Mouse (Mus musculus) right cerebral cortex, adult 18-20 months (tissue): Measurements from ENCODE around the gene Trpm4.
"Not testable (repeated sequence)": the region's sequence is repeated elsewhere in the genome, so short reads cannot be mapped to it uniquely, and the experiment has no call there.

Experiments used
- DNase-seq: peaks from one replicate; pipeline ENCODE4 v3.0.0; 2022; ENCODE audit warnings: mixed read lengths

The Trpm4 gene

DNA sequence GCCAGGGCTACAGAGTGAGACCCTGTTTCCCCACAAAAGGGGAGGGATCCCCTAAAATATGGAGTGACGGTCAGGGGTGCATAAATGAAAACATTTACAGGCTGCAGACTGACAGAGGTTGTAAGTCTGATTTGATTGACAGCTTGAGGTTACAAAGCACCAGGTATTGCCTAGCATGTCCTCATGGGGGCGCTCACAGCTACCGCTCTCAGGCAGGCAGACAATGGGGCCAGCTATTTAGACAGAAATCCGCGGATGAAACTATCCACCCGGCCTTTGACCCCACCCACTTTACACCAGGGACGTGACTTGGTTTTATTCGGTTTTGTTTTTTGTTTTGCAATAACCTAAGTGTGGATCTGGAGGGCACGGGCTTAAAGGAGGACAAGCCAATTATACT is 24.1 kb downstream of the Trpm4 start:
- DNase-seq, result peak; percentile 38

DNA sequence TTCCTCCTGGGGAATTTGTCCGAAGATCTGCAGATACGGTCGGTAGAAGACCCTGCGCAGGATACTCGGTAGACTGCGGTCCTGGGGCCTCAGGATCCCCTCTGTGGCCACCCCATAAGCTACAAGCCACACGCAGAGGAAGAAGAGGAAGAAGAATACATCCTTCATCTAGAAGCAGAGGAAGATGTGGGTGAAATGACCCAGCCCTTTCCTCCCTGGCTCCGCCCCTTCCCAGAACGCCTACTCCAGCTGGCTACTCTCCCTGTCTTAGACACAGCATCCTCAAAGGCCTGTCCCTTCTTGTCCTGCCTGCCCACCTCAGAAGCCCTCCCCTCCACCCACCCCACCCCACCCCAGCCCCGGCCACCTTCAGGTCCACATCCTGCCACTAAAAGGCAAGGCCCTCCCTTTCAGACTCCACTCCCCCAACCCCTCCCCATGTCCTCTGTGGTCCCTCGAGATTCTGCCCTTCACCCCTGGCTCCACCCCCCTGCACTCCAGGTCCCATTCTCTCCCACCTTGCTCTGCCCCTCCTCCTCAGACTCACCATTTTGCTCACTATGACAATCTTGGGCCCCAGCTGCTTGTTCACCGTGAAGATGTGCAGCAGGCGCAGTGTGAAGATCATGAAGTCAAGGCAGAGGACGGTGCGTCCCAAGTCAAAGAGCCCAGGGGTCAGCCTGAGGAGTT is 24.9 kb downstream of the Trpm4 start:
- DNase-seq, result no peak

DNA sequence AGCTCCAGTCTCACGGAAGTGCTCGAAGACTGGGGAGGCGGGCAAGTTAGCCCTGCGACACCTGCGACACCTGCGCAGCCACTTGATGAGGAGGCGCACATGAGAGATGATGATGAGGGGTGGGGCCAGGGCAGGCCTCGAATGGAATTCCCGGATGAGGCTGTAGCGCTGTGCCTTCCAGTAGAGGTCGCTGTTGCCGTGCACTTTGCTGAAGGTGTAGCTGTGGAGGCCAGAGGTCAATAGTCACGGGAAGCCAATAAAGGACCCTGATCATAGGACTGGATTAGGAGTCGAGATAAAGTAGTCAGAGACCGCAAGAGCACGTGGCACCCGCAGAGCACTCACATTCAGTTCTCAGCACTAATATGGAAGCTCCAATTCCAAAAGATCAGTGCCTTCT is 28.3 kb downstream of the Trpm4 start:
- peak; percentile 66 for DNase-seq

DNA sequence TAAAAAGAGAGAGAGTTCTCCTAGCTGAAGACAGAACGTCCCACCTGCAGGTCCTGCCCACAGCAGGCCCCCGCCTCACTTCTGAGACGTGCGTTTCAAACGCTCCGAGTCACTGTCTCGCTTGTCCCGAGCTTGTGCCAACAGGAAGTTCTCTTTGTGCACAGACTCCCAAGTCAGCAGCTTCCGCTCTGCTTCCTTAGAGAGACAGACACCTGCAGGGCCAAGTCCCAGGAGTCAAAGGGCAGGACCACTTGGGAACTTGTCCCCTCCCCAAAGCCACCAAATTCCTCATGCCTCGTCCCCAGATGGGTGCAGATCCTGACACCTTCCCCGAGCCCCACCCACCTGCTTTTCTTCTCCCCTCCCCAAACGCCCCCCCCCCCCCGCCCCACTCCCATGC is 28.7 kb downstream of the Trpm4 start:
- DNase-seq, result no peak

DNA sequence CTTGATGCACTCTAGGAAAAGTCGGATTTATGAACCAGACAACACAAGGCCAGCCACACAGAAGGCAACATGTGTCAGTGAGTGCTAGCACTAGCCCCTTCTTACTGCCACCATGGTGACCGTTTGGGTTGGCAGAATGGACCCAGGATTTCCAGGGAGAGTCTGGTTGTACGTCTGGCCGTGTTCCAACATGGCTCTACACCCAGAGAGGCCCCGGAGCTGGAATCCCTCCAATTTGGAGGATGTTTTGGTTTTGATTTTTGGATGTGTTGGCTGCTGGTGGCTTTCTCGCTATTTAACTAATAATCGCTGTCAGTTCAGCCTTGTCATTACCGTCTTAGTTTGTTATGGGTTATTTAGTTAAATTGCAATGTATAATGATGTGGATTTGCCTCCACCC is 31.0 kb downstream of the Trpm4 start:
- DNase-seq, result no peak

DNA sequence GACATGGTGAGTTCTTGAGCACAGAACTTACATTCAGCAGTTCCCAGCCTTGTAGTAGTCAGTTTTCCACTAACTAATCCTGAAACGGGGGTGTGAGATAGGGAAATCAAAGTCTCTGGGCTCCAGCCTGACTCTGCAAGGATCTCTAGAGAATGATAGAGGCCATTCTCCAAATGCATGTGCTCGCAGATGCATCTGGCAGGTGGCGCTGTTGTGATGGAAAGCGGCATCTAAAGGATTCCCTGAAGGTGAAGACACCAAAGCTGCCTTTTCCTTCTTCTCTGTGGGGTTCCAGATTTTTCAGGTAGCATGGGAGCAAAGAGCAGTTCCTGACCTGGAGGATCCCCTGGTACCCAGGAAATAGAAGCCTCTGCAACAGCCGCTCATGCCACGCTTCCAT is 33.3 kb downstream of the Trpm4 start:
- DNase-seq, result peak; percentile 79

DNA sequence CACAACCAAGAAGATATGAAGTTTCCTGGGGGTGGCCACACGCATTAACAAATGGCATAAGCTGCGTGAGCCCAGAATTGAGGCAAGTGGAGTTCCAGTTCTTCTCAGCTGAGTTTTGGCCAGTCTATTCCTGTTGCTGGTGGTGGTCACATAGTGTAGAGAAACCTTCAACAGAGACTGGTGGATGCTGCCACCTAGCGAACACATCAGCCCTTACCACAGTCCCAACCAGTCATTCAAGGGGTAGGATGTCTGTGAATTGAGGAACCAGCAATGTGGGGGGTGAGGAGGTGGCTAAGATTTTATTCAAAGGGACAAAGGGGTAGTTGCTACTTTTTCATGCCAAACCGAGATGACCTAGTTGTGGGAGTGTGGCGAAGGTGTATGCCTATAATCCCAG is 33.8 kb downstream of the Trpm4 start:
- DNase-seq, result peak; percentile 73

DNA sequence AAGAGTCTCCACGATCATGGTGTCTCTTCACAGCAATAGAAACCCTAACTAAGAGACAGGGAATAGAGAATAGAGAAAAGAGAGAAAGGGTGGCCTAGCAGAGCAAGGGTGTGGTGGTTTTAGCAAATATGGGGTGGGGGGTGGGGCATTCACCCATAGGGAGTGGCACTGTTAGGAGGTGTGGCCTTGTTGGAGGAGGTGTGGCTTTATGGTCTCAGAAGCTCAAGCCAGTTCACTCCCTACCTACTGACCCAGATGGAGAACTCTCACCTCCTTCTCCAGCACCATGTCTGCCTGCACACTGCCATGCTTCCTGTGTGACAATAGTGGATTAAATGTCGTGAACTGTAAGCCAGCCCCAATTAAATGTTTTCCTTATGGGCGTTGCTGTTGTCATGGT is 36.0 kb downstream of the Trpm4 start:
- DNase-seq, result no peak

DNA sequence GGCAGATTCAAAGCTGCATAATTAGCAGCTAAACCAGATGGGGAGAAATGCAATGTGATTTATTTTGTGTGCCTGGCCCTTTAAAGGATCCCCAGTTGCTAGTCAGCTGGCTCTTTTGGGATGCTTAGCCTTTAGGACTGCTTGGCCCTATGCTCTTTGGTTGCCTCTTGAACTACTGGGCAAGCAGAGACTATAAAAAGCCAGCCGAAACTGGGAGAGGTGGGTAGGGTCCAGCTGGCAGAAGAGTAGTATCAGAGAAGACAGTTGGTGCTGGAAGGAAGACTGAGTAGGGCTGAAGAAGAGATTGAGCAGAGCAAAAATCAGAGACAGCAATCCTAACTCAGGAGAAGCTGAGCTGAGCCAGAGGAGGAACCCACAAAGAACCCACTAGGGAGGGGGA is 37.0 kb downstream of the Trpm4 start:
- no peak for DNase-seq

DNA sequence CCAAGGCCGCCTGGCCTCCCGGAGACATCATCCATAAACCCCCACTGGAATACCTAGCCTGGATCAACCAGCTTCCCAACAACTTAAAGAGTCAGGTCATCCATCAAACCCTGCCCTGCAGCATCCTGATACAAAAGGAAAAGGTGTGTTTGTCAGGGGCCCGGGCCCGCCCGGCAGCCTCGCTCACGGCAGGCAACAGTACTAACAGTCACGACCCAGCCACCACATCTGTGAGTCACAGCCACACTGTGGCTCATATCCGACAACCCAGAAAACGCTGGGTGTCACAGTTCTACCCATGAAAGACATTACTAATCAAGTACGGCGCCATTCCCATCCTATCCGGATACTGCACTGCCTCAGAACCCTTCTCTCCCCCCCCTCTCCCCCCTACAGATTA is 47.1 kb downstream of the Trpm4 start:
- DNase-seq, result no peak

DNA sequence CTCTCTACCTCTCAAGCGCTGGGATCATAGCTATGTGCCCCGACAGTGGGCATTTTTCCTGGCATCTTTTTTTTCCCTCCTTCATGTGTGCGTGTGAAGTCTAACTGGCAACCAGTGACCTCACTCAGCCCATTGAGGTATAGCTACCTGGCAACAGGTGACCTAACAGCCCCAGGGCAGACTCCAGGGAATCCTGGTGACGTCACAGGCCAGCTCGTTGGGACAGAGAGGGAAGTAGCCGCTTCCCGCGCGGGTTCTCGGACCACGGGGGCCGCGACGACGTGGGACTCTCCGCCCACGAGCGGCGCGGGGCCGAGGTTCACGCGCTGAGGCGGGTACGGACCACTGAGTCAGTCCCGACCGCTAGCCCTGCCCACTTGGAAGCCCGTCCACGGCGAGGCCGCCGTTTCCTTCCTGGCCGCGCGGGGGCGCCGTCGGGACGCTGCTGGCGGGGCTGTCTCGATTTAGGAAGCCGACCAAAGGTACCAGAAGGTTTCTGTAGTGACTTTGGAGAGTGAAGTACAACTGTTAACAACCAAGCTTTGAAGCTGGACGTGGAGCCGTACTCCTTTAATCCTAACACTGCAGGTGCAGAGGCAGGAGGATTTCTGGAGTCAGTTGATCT is 56.3 kb downstream of the Trpm4 start, which contains the start of gene Slc6a21:
TSS of gene Slc6a21 (plus strand) at position 378 of the 625 bp plus-strand sequence.
- DNase-seq, result peak; percentile 70

DNA sequence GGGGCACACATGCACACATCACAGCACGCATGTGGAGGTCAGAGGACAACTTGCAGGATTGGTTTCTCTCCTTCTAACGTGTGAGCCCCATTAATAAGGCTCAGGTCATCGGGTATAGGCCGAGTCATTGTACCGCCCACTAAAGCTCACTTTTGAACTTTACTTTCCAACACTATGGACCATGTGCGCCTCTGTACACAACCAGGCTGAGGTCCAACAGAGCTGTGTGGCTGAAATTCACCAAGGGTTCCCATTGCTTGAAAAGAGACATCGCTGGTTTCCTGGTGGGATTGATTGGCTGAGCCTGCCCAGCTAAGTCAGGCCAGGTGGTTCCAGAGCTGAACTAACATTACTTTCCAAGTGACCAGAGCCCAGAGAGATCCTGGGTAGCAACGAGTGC is 59.9 kb downstream of the Trpm4 start:
- no peak for DNase-seq

DNA sequence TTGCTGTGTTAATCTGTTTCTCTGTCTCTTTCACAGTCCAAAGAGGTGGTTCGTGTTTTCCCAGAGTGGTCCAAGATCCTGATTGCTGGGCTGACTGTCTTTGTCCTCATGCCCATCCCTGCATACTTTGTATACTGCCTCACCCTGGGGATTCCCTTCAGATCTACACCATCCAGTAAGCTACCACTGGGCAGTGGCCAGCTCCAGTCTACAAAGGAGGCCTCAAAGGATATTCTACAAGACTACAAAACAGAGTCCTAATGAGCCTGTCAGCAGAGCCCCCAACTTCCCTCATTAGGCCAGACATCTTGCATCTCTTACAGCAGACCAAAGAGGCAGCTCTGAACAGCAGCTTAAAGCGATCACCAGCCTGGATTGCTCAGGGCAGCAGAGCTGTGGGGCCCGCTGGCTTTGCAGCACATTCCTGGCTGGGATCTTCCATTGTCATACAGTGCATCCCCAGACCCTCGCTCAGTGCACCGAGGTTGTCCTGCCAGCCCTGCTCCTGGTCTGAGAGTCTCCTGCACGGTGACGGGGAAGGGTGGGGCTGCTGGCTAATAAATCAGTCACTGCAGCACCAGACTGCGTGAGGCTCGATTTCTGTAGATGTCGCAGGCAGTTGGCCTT is 60.7 kb downstream of the Trpm4 start:
- no peak for DNase-seq

DNA sequence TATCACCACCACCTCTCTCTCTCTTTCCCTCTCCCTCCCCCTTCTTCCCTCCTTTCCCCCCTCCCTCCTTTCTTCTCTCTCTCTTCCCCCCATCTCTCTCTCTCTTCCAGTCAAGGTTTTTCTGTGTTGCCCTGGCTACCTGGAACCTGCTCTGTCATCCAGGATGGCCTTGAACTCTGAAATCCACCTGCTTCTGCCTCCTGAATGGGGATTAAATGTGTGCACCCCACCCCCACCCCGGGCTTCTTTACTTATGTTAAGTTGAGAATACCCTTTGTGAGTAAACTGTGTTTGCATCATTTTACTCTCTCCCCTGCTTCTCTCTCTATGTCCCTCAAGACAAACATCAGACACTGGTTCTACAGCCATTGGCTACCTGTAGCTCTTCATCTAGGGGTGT is 68.1 kb downstream of the Trpm4 start:
- no peak for DNase-seq

DNA sequence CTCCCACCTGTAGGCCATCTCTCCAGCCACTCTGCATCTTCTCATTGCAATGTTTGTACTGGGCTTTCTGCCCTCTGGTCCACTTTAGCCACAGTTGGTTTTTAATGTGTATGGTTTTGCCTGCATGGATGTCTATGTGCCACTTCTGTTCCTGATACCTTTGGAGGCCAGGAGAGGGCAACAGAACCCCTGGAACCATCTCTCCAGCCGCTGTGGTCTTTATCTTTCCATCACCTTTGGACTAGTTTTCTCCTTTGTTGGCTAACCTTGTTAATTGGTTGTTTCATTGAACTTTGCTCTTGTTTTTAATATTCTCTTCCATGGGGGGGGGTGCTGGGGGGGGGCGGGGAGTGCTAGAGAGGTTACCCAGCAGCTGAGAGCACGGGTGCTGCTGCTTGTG is 69.2 kb downstream of the Trpm4 start:
- DNase-seq, result no peak

DNA sequence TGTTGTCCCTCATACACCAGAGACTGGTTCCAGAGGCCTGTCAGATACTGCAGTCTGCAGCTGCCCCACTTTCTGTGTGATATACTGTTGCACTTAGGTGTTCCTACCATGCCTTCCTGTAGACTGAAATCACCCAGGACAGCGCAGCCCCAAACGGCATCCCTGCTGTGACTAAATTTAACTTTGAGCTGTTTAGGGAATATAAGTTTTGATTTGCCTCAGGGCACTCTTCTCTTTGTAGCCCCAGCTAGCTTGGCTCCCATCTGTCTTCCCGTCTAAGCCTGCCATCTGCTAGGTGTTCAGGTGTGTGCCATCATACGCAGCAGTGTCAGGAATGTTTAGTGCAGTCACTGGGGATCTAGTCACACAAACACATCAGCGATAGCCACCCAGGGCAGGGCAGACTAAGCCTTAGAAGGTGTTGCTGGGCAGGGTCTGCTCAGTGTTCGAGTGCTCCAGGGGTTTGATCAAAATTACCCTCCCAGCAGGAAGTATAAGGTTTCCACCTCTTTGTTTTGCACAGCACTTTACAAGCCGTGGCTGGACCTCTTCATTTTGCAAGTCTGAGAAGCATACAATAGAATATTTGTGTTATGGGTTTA is 70.5 kb downstream of the Trpm4 start:
- no peak for DNase-seq

DNA sequence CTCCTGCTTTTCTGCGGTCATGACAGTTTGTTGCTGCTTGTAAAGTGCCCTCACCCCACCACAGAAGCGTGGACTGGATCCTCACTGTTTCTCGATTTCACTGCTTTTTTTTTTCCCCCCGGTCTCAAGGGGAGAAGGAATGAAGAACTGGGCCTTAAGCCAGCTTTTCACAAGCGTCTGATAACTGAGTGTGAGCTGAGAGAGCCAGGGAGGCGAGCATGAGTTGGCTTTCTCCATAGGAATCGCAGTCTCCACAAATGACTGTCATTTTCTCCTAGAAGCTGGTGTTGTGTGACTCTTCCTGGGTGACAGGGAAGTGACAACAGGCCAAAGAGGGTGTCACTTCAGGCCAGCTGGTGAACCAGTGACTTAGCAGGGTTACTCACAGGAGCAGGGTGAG is 71.3 kb downstream of the Trpm4 start:
- DNase-seq, result no peak

DNA sequence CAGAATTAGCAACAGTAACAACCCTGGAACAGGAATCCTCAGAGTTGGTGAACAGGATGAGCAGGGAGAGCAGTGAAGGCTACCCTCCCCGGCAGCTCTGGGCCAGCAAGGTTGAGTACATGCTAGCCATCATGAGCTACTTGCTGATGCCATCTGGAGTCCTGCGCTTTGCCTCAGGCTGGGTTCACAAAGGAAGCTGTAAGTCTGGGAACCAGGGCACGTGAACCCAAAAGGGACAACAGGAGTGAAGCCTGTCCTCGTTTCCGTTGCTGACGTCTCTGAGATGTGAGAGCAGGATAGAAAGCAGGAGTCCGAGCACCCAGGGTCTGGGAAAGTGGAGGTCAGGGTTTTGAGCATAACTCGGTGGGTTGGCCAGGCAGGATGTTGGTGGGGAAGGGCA is 74.3 kb downstream of the Trpm4 start:
- no peak for DNase-seq

DNA sequence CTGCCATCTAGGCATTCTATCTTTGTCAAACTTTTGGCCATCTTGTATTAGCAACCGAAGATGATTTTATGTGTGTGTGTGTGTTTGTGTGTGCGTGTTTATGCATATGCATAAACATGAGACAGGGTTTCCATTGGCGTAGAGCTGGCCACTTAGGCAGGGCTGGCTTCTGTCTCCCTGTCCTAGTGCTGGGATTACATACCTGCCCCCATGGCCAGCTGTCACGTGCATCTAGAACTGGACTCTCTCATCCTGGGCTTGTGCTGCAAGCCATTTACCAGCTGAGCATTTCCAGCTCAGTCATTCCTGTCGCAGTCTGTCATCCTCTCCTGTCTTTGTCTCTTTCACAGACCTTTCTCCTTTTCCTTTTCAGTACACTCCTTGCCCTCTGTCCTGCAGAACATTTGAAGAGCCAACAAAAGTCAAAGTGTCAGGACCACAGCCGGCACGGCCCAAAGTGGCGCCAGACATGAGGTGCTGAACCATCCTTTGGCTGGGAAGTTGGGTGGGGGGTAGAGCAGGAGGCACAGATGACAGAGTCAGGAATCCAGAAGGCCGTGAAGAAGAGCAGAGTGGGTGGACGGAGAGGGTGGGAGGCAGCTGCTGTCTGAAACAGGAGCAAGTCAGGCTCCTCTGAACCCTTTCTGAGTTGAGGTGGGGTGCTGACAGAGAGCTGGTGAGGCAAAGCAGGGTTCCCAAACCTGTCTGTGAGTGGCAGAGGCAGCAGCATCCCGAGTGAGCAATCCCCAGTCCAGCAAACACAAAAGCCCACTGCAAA is 76.3 kb downstream of the Trpm4 start:
- peak; percentile 73 for DNase-seq

DNA sequence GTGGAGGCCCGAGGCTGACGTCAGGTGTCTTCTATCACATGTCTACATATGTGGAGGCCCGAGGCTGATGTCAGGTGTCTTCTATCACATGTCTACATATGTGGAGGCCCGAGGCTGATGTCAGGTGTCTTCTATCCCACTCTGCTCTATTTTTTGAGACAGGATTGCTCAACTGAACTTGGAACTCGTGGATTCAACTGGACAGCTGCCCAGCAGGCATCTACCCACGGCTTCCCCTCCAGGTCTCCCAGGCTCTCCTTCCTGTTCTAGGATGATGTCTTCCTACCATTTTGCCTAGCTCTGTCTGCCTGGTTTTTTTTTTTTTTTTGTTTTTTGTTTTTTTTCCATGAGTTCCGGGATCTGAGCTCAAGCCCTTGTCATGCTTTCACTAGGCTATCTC is 77.8 kb downstream of the Trpm4 start:
- DNase-seq, result not testable (repeated sequence)

DNA sequence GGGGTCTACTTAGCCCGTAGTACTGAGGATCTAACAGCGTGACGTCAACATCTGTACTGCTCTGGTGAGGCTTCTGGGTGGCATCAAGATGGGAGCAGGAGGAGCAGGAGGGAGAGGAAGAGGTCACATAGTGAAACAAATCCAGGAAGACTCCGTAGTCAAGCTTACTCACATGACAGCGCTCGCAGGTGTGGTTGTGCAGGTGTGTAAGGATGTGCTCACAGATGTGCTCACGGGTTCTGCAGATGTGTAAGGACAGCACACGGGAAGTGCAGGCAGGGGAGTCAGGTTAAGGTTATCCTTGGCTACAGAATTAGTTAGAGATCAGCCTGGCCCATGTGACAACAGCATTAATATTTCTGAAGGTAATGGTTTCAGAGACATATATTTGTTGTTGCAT is 79.8 kb downstream of the Trpm4 start:
- DNase-seq, result no peak
